Mouse (Mus musculus): ENCODE results near the gene Zfp1. TPM values are rescaled to one million over a fixed set of nuclear protein-coding genes. Genes with fewer than 3 reads are reported as not detected.

Gene Zfp1
- polyA plus RNA-seq, 1 experiment from 2014 or later: 25.1 TPM

DNA sequence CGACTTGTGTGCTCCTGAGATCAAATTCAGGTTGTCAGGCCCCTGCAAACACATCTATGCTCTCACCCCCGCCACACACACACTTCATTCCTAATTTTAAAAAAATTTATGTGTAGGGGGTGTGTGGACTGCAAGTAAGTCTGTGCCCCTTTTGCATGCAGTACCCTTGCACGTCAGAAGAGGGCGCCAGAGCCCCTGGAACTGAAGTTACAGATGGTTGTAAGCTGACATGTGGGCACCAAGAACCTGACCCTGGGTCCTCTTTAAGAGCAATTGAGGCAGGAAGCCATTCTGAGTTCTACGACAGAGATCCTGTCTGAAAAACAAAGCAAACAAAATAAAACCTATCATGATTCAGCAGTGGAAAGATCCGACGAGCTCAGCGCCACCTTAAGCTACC, 33.0 kb downstream of the Zfp1 start:
- 75% methylated on average over 8 of the region's 8 CpGs for WGBS
- no peaks in the 10 kb centered on the region for H3K4me1 ChIP-seq (replicated peaks; ENCODE audit: control insufficient read depth, insufficient read depth, low read length)
- no peak overlapping the region for H3K27ac ChIP-seq (ENCODE audit: low read depth, low read length)
- no peak overlapping the region for H3K9ac ChIP-seq (ENCODE audit: low read depth, low read length)
- H3K36me3 ChIP-seq (ENCODE audit: control insufficient read depth, insufficient read depth, low read length): no peaks in the 10 kb centered on the region
- no peaks in the 10 kb centered on the region for H3K27me3 ChIP-seq (ENCODE audit: control insufficient read depth, insufficient read depth, low read length)
- no peak for ATAC-seq (ENCODE audit: low FRiP score)
- H3K4me2 ChIP-seq (replicated peaks; ENCODE audit: low read depth, low read length): no peak overlapping the region
- no peak overlapping the region for H3K4me3 ChIP-seq (ENCODE audit: low read depth, low read length)
- peaks cover 4% of the 10 kb centered on the region; the same call in 1 of the 2 replicates for H3K9me3 ChIP-seq (ENCODE audit: control insufficient read depth, low read length)
- DNase-seq (ENCODE audit: low spot score): no peak

DNA sequence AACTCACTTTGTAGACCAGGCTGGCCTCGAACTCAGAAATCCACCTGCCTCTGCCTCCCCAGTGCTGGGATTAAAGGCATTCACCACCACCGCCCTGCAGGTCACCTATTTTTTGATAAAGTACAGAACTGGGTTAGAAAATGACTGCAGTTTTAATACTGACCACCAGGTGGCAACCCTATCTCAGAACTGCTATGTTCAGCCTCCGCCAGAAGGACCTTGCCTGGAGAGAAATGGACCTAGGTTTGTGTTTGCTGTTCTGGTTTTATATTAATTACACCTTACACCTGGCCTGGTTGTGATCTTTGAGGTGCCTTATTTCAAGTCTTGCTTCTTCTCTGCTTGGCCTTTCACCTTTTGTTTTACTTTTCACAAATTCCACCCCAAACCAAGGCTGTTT, 34.9 kb downstream of the Zfp1 start:
- 30% methylated on average over 3 of the region's 3 CpGs for WGBS
- Histone ChIP-seq H3K27ac (ENCODE audit: low read depth, low read length) (no peak overlapping the region), H3K4me1 (replicated peaks; ENCODE audit: control insufficient read depth, insufficient read depth, low read length) (no peaks in the 10 kb centered on the region), H3K9ac (ENCODE audit: low read depth, low read length) (no peak overlapping the region), H3K4me2 (replicated peaks; ENCODE audit: low read depth, low read length) (no peak overlapping the region), H3K4me3 (ENCODE audit: low read depth, low read length) (no peak overlapping the region), H3K36me3 (ENCODE audit: control insufficient read depth, insufficient read depth, low read length) (no peaks in the 10 kb centered on the region), H3K27me3 (ENCODE audit: control insufficient read depth, insufficient read depth, low read length) (no peaks in the 10 kb centered on the region), H3K9me3 (ENCODE audit: control insufficient read depth, low read length) (peaks cover 4% of the 10 kb centered on the region; the same call in 1 of the 2 replicates)
- DNase-seq (ENCODE audit: low spot score) (peak; percentile 80), ATAC-seq (ENCODE audit: low FRiP score) (no peak)

DNA sequence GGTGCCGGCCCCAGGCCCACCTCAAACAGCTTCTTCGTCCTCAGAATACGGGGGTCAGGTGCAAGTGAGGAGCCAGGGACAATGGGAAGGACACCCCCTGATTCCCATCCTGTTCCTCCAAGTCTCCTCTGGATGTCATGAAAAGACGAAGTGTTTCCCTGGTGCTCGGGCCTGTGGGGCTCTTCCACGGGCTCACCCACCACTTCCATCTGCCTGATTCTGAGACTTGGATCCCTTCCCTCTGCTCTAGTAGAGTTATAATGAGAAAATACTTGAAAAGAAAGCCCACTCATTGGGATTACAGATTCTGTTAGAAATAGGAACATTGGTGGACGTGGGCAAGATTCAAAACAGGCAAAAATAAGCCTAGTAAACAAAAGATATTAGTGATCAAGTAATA, 35.6 kb downstream of the Zfp1 start:
- H3K4me1 ChIP-seq (replicated peaks; ENCODE audit: control insufficient read depth, insufficient read depth, low read length): no peaks in the 10 kb centered on the region
- ATAC-seq (ENCODE audit: low FRiP score) (no peak), DNase-seq (ENCODE audit: low spot score) (no peak)
- no peak overlapping the region for H3K27ac ChIP-seq (ENCODE audit: low read depth, low read length)
- H3K36me3 ChIP-seq (ENCODE audit: control insufficient read depth, insufficient read depth, low read length): no peaks in the 10 kb centered on the region
- no peak overlapping the region for H3K9ac ChIP-seq (ENCODE audit: low read depth, low read length)
- no peak overlapping the region for H3K4me2 ChIP-seq (replicated peaks; ENCODE audit: low read depth, low read length)
- H3K27me3 ChIP-seq (ENCODE audit: control insufficient read depth, insufficient read depth, low read length): no peaks in the 10 kb centered on the region
- H3K4me3 ChIP-seq (ENCODE audit: low read depth, low read length): no peak overlapping the region
- H3K9me3 ChIP-seq (ENCODE audit: control insufficient read depth, low read length): peaks cover 4% of the 10 kb centered on the region; the same call in 1 of the 2 replicates
- 85% methylated on average over 7 of the region's 7 CpGs for WGBS

DNA sequence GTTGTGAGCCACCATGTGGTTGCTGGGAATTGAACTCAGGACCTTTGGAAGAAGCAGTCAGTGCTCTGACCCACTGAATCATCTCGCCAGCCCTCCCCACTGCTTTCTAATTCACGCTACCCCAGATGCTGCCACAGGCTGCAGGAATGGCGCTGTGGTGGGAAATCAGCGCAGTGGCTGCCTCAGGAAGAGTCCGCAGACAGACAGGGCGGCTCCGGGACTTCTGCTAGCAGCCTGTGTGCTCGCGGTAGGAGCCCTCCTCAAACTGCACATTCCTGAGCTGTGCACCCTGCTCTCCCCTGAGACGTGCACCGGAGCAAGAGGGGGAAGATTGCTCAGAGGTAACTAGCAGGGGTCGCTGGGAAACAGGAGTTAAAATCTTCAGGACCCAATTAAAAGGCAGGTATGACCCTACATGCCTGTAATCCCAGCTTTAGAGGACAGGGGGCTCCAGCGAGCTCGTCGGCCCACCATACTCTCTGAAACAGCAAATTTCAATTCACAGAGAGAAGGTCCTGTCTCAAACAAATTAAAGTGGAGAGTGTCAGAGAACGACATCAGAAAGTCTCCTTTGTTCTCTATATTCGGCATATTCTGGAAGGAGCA, 37.3 kb downstream of the Zfp1 start:
- no peak overlapping the region for H3K4me3 ChIP-seq (ENCODE audit: low read depth, low read length)
- ATAC-seq (ENCODE audit: low FRiP score) (no peak), DNase-seq (ENCODE audit: low spot score) (peak; percentile 30)
- H3K4me2 ChIP-seq (replicated peaks; ENCODE audit: low read depth, low read length): no peak overlapping the region
- H3K4me1 ChIP-seq (replicated peaks; ENCODE audit: control insufficient read depth, insufficient read depth, low read length): no peaks in the 10 kb centered on the region
- H3K27me3 ChIP-seq (ENCODE audit: control insufficient read depth, insufficient read depth, low read length): no peaks in the 10 kb centered on the region
- 39% methylated on average over 17 of the region's 17 CpGs for WGBS
- H3K36me3 ChIP-seq (ENCODE audit: control insufficient read depth, insufficient read depth, low read length): no peaks in the 10 kb centered on the region
- no peak overlapping the region for H3K27ac ChIP-seq (ENCODE audit: low read depth, low read length)
- H3K9ac ChIP-seq (ENCODE audit: low read depth, low read length): no peak overlapping the region
- peaks cover 4% of the 10 kb centered on the region; the same call in 1 of the 2 replicates for H3K9me3 ChIP-seq (ENCODE audit: control insufficient read depth, low read length)

DNA sequence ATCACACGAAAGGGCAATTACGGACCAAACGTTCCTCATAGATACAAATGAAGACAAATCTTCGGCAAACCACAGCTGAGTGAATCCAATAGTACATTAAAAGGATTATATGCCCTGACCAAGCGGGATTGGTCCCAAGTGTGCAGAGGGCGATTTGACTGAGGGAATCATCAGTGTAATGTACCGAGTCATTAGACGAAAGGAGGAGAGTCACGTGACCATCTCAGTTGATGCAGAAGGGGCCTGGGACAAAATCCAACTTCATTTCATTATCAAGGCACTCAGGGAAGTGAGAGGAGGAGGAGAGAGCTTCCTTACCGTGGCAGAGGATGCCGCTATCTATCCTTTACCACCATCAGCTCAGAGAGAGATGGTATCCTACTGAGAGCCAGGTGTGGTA, 38.0 kb downstream of the Zfp1 start:
- Histone ChIP-seq H3K9me3 (ENCODE audit: control insufficient read depth, low read length) (peaks cover 3% of the 10 kb centered on the region; the same call in 1 of the 2 replicates), H3K27me3 (ENCODE audit: control insufficient read depth, insufficient read depth, low read length) (no peaks in the 10 kb centered on the region), H3K4me3 (ENCODE audit: low read depth, low read length) (no peak overlapping the region), H3K9ac (ENCODE audit: low read depth, low read length) (no peak overlapping the region), H3K4me1 (replicated peaks; ENCODE audit: control insufficient read depth, insufficient read depth, low read length) (no peaks in the 10 kb centered on the region), H3K27ac (ENCODE audit: low read depth, low read length) (no peak overlapping the region), H3K4me2 (replicated peaks; ENCODE audit: low read depth, low read length) (no peak overlapping the region), H3K36me3 (ENCODE audit: control insufficient read depth, insufficient read depth, low read length) (no peaks in the 10 kb centered on the region)
- DNase-seq (ENCODE audit: low spot score) (no peak), ATAC-seq (ENCODE audit: low FRiP score) (no peak)
- 75% methylated on average over 11 of the region's 11 CpGs for WGBS

DNA sequence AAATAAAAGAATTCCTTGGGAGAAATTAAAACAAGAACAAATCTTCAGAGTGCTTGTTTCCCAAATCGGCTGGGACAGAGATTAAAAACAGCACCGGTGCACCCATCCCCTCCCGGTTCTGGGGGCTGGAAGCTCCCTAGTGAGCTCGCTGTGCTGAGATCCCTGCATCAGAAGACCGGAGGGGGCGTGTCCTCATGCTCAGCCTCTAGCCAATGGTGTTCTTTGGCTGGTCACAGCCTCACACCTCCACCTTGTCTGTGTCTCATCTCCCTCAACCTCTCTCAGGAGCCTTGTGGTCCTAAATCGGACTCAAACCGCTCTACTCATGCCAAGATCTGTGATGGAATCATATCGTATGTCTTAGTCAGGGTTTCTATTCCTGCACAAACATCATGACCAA, 39.3 kb downstream of the Zfp1 start:
- Histone ChIP-seq H3K4me3 (ENCODE audit: low read depth, low read length) (no peak overlapping the region), H3K27ac (ENCODE audit: low read depth, low read length) (no peak overlapping the region), H3K4me2 (replicated peaks; ENCODE audit: low read depth, low read length) (no peak overlapping the region), H3K9me3 (ENCODE audit: control insufficient read depth, low read length) (no peaks in the 10 kb centered on the region), H3K4me1 (replicated peaks; ENCODE audit: control insufficient read depth, insufficient read depth, low read length) (no peaks in the 10 kb centered on the region), H3K36me3 (ENCODE audit: control insufficient read depth, insufficient read depth, low read length) (no peaks in the 10 kb centered on the region), H3K9ac (ENCODE audit: low read depth, low read length) (no peak overlapping the region), H3K27me3 (ENCODE audit: control insufficient read depth, insufficient read depth, low read length) (no peaks in the 10 kb centered on the region)
- no peak for ATAC-seq (ENCODE audit: low FRiP score)
- no peak for DNase-seq (ENCODE audit: low spot score)
- WGBS: 34% methylated on average over 9 of the region's 9 CpGs

DNA sequence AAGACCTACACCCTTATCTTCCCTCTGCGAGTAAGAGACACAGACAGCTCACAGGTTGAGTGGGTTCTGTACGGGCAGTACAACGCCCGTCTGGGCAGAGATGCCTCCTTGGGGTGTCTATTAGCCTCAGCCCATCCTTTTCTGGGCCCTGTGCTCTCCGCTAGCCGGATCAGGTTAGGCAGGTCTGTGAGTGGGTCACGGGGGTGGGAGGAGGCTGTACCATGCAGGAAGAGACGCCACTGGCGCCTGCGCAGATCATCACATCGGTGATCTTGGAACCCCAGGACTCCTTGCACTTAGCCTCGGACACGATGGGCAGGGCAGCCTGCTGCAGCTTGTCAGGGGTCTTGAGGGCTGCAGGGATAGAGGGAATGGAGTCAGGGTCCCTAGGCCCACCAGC, 43.7 kb downstream of the Zfp1 start:
- no peaks in the 10 kb centered on the region for H3K27me3 ChIP-seq (ENCODE audit: control insufficient read depth, insufficient read depth, low read length)
- 79% methylated on average over 13 of the region's 13 CpGs for WGBS
- no peak overlapping the region for H3K4me3 ChIP-seq (ENCODE audit: low read depth, low read length)
- no peaks in the 10 kb centered on the region for H3K9me3 ChIP-seq (ENCODE audit: control insufficient read depth, low read length)
- ATAC-seq (ENCODE audit: low FRiP score) (no peak), DNase-seq (ENCODE audit: low spot score) (no peak)
- H3K9ac ChIP-seq (ENCODE audit: low read depth, low read length): no peak overlapping the region
- H3K27ac ChIP-seq (ENCODE audit: low read depth, low read length): no peak overlapping the region
- H3K36me3 ChIP-seq (ENCODE audit: control insufficient read depth, insufficient read depth, low read length): no peaks in the 10 kb centered on the region
- no peak overlapping the region for H3K4me2 ChIP-seq (replicated peaks; ENCODE audit: low read depth, low read length)
- no peaks in the 10 kb centered on the region for H3K4me1 ChIP-seq (replicated peaks; ENCODE audit: control insufficient read depth, insufficient read depth, low read length)

DNA sequence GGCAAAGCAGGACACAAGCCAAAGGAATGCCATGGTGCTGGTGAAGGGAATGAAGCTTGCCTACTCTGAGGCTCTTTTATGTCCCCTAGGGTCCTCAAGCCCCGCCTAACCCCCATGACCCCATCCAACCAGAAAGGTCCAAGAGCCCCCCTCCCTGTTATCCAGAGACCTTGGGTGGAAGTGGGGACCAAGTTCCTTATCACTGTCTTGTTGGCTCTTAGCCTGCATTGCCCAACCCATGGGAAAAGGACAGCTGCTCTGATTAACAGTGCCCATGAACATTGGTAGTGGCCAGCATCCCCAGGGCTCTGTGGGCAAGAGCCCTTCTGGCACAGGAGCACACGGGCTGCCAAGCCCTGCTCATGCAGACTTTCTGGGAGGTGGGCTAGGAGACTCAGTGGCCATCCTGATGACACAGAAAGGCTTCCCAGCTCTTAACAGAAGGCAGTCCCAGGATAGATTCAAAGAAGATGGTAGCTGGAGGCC, 47.8 kb downstream of the Zfp1 start, which contains the start of gene Ctrb1:
Gene Ctrb1, minus strand, starts transcription at position 51 of the 486 bp plus-strand sequence.
- Histone ChIP-seq H3K27ac (ENCODE audit: low read depth, low read length) (no peak within 1 kb of the TSS), H3K4me2 (replicated peaks; ENCODE audit: low read depth, low read length) (no peak within 1 kb of the TSS), H3K9me3 (ENCODE audit: control insufficient read depth, low read length) (no peaks in the 10 kb centered on the region), H3K9ac (ENCODE audit: low read depth, low read length) (no peak within 1 kb of the TSS), H3K27me3 (ENCODE audit: control insufficient read depth, insufficient read depth, low read length) (no peaks in the 10 kb centered on the region), H3K4me3 (ENCODE audit: low read depth, low read length) (no peak within 1 kb of the TSS), H3K4me1 (replicated peaks; ENCODE audit: control insufficient read depth, insufficient read depth, low read length) (no peaks in the 10 kb centered on the region), H3K36me3 (ENCODE audit: control insufficient read depth, insufficient read depth, low read length) (no peaks in the 10 kb centered on the region)
- WGBS: 86% methylated on average over 2 of the region's 2 CpGs
- DNase-seq (ENCODE audit: low spot score) (no peak), ATAC-seq (ENCODE audit: low FRiP score) (no peak)

DNA sequence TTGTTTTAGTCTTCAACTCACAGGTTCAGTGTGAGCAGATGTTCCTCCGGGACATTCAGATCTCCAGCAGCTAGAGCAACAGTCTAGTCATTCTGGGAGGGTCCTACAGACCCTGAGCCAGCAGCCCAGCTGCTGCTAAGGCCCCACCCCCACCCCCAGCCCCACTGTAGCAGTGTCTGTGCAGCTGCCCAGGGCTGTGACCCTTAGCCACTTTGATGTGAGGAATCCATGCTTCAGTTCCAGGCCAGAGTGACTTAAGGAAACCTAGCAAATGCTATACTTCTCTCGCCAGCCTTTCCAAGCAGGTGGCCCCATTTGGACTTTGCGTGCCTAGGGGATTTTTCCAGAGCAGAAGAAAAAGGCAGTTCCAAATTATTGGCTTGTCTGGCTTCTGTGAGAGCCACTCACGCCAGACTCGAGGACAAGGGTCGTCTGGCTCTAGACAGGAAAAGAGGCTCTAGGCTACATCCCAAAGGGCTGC, 50.1 kb downstream of the Zfp1 start:
- Histone ChIP-seq H3K4me3 (ENCODE audit: low read depth, low read length) (no peak overlapping the region), H3K4me2 (replicated peaks; ENCODE audit: low read depth, low read length) (no peak overlapping the region), H3K4me1 (replicated peaks; ENCODE audit: control insufficient read depth, insufficient read depth, low read length) (no peaks in the 10 kb centered on the region), H3K9me3 (ENCODE audit: control insufficient read depth, low read length) (no peaks in the 10 kb centered on the region), H3K9ac (ENCODE audit: low read depth, low read length) (no peak overlapping the region), H3K27ac (ENCODE audit: low read depth, low read length) (no peak overlapping the region), H3K36me3 (ENCODE audit: control insufficient read depth, insufficient read depth, low read length) (no peaks in the 10 kb centered on the region), H3K27me3 (ENCODE audit: control insufficient read depth, insufficient read depth, low read length) (no peaks in the 10 kb centered on the region)
- ATAC-seq (ENCODE audit: low FRiP score): no peak
- 69% methylated on average over 6 of the region's 6 CpGs for WGBS
- no peak for DNase-seq (ENCODE audit: low spot score)

All from hindbrain, embryonic 11.5 days (tissue).